Mouse (Mus musculus) ovary, postnatal 14 days (tissue): Measurements from ENCODE around the gene Rpl23.
"Not testable (repeated sequence)": the region's sequence is repeated elsewhere in the genome, so short reads cannot be mapped to it uniquely, and the experiment has no call there.

Source experiments
- DNase-seq: peaks from one replicate; pipeline ENCODE4 v3.0.0; 2022; ENCODE audit warnings: low spot score

Gene Rpl23

DNA sequence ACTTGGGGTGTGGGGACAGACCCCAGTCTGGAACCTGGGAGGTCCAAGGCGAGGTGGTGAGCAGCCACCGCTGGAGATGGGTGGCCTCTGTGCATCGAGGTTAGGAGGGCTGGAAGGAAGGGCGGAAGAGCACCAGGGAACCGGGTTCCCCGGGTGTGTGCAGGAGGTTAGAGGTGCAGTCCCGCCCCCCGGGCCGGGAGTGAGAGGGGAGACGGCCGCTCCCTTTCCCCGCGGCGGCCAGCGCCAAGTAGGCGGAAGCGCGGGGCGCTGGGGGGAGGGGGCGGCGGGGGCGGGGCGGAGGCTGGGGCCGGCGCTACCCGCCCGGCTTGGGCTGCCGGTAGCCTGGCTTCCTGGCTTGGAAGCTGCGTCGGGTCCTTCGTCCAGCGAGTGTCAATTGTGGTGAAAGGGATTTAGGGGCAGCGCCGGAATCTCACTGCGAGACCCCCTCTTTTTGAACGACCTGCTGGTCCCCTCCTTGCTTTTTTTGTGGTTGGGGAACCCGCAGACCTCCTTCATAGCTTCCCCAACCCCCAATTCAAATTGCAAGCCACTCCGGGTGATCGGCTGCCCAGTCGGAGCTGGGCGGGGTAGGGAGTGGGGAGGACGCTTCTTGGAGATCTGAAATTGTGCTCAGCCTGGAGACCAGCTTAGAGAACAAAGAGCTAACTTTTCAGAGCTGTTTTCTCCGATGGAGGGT is 17.9 kb upstream of the Rpl23 start:
- peak; percentile 59 for DNase-seq

DNA sequence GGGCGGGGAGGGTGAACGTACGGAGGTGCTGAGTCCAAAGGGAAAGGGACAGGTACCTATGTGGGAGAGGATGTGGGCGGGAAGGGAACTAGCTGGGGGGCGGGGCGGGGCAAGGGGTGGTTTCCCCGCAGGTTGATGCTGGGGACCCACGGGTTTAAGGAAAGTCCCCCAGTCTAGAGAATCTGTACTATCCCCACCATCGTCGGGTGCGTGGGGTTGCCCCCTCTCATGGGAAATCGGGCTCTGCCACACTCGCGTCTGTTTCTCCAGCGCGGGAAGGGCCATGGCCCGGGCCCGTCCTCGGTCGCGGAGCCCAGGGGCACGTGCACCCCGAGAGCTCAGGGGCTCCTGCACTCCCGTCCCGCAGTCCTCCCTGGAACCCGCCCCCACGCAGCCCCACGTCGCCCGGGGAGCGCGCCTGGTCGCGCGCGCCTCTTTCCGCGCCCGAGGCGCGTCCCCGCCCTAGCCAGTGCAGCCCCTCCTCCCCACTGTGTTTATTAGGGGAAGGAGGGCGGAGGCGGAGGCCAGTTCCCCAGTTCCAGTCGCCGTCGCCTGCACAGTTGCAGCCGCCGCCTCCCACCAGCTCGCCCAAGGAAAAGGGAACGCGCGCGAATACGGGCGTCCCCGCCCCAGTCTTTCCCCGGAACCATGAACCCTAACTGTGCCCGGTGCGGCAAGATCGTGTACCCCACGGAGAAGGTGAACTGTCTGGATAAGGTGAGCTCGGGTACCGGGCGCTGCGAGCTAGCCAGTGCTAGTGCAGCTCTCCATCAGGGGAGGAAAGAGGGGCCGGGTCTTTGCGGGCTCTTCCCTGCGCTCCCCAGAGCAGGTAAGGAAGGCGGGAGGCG is 17.1 kb upstream of the Rpl23 start:
- DNase-seq = peak; percentile 76

- DNase-seq = peak; percentile 84
These were observed 16.5 kb upstream of the Rpl23 start, which contains the start of gene Lasp1 for GRCm38 (mm10) chr11:97798782-97799145. Gene Lasp1, plus strand, starts transcription at chr11:97799000.

DNA sequence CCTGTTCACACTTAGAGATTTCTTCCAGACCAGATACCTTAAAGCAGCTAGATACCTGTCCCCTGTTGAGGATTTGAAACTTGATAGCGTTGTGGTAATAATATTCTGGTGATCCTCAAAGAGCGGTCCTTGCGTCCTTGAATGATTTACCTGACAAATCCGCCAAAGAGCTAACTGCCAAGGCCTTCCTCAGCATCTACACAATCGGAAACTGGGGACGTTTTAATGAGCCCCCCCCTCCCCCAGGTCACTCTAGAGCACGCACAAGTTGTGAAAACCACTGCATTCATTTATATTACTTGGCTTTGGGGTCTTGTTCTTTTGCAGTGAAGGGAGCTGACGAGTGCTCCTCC is 15.8 kb upstream of the Rpl23 start:
- DNase-seq = no peak

GRCm38 (mm10) chr11:97797369-97798082 is 15.3 kb upstream of the Rpl23 start:
- no peak for DNase-seq

DNA sequence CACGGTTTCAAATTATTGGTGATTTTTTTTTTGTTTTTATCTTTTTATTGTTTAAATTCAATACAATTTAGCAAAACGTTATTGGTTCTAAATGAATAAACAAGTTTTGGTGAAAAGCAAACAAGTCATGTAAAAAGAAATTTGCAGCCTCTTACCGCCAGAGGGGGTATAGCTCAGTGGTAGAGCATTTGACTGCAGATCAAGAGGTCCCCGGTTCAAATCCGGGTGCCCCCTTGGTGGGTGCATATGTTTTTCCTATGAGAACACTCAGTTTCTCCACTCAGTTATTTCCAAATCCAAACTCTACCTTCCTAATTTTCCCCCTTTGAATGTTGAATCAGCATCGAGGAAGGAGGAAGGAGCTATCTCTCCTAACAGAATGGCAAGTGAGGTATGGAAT is 14.7 kb upstream of the Rpl23 start:
- peak; percentile 65 for DNase-seq

DNA sequence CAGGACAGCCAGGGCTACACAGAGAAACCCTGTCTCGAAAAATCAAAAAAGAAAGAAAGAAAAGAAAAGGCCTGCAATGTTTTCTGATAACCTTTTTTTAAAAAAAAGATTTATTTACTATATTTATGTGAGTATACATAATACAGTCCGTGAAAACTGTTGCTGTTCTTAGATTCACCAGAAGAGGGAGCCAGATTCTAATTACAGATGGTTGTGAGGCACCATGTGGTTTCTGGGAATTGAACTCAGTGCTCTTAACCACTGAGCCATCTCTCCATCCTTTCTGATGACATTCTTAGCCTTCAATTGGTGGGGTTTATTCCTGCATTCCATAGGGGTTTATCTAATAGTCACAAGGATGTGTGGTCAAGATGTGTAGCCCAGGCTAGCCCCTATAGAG is 10.9 kb upstream of the Rpl23 start:
- peak; percentile 52 for DNase-seq

DNA sequence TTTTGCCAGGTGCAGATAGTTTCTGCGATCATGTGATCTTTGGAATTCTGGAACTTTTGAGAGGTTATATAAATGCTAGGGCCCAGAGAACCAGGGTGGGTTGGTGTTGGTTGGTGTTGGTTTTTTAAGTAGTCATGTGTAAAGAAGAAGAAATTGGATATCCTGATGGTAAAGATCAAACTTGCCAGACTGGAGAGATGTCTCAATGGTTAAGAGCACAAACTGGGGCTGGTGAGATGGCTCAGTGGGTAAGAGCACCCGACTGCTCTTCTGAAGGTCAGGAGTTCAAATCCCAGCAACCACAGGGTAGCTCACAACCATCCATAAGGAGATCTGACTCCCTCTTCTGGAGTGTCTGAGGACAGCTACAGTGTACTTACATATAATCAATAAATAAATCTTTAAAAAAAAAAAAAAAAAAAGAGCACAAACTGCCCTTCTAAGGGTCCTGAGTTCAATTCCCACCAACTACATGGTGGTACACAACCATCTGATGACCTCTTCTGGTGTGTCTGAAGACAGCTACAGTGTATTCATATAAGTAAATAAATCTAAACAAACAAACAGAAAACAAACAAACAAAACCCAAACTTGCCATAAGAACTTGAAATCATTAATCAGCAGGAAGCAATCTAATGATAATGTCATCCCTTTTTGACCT is 8.7 kb upstream of the Rpl23 start:
- not testable (repeated sequence) for DNase-seq

DNA sequence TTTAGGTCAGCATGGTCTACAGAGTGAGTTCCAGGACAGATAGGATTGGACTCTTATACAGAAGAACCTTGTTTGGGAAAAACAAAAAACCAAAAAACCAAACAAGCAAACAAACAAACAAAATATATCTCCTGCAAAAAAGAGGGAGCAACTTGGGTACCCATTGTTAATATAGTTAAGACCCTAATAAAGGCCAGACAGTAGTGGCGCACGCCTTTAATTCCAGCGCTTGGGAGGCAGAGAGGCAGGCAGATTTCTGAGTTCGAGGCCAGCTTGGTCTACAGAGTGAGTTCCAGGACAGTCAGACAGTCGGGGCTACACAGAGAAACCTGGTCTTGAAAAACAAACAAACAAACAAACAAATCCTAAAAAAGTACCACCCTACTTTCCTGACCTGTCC is 7.5 kb upstream of the Rpl23 start:
- no peak for DNase-seq

DNA sequence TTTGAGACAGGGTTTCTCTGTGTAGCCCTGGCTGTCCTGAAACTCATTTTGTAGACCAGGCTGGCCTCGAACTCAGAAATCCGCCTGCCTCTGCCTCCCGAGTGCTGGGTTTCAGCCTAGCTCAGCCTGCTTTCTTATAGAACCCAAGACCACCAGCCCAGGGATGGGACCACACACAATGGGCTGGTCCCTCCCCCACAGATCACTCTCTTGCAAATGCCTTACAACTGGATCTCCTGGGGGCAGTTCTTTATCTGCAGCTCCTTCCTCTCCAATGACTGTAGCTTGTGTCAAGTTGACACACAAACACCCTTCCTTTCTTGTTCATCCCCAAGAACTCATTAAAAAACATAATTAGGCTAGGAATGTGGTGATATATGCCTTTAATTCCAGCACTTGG is 5.7 kb upstream of the Rpl23 start:
- no peak for DNase-seq

DNA sequence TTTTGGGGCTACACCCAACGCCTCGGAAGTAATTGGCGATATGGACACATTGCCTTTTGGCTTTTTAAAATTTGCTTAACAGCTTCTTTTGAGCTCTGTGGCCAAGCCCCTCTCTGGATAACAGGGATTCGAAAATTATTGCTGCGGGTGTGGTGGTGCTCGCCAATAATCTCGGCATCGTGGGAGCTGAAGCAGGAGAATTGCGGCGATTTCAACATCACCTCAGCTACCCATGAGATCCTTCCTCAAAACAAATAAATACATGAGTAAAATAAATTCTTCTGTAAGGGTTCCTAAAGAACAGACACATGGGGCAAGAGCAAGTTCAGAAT is 293 bp upstream of the Rpl23 start:
- no peak for DNase-seq

GRCm38 (mm10) chr11:97781478-97781831 is 782 bp downstream of the Rpl23 start:
- DNase-seq = no peak

DNA sequence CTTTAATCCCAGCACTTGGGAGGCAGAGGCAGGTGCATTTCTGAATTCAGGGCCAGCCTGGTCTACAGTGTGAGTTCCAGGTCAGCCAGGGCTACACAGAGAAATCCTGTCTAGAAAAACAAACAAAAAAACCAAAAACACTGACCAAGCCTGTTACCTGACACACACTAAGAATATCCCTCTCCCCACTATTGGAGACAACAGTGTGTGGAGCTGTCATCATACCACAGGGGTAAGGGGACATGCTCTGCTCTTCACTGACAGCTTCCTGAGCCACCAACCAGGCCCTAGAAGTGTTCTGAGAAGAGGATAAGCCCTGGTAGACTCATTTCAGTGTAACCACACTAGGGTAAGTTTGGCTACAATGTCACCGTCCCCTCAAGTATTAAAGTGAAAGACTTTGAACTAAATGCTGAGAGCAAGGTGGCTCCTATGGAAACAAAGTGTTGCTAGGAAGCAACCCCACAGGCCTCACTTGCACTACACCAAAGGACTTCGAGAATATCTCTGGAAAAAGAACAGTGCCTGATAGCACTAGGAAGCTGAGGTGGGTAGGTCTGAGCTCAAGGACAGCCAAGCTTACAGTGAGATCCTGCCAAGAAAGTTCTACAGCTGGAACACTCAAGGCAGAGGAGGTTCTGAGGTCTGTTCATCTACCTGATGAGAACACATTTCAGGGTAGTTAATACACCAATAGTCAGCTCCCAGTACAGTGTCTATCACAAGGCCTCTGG is 2.1 kb downstream of the Rpl23 start:
- no peak for DNase-seq

- DNase-seq = no peak
These were observed 3.3 kb downstream of the Rpl23 start for GRCm38 (mm10) chr11:97778918-97779317.

- no peak for DNase-seq
These were observed 5.1 kb downstream of the Rpl23 start for GRCm38 (mm10) chr11:97777129-97777529.

- no peak for DNase-seq
These were observed 5.6 kb downstream of the Rpl23 start for GRCm38 (mm10) chr11:97776497-97777128.

- DNase-seq = no peak
These were observed 6.3 kb downstream of the Rpl23 start, which contains the start of gene 1700001P01Rik for GRCm38 (mm10) chr11:97775808-97776496. Gene 1700001P01Rik, minus strand, starts transcription at chr11:97775918.

DNA sequence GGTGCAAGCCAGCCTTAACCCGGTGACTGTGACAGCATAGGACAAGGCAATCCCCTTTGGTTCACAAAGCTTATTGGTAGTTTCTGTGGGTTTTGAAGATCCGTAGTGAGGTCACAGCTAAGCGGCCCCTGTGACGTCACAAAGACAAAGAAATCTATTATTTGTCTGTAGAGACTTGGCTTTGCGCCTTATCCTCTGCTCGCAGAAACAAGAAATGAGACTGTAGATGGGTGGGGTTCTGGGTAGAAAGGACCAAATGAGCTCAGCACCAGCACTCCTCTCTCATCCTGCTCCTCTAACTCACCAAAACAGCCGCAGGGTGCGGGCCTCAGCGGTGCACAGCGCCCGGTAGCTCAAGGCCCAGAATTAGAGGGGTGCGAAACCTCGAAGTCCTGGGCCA is 7.1 kb downstream of the Rpl23 start:
- no peak for DNase-seq

DNA sequence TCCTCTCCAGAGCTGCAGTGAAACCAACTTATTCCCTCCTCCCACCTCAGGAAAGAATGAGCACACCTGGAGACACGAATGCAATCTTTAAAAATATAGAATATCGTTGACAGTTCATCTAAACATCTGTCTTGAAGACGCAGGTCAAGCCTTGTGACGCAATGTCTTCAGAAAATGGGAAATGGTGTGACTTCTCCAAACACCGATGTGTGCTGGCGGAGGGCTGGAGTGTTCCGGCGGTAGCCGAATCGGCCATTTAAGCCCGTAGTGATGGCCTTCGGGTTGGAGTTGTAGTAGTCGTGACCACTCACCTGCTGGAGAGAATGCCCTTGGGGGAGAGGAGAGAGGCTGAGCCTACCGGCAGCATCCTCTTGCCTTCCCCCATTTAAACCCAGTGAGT is 10.8 kb downstream of the Rpl23 start:
- no peak for DNase-seq

- DNase-seq = no peak
These were observed 12.5 kb downstream of the Rpl23 start for GRCm38 (mm10) chr11:97769704-97770103.
